Mouse (Mus musculus) G1E (cell line): Measurements from ENCODE around the gene Zfp968. TPM values are rescaled to one million over a fixed set of nuclear protein-coding genes. Genes with fewer than 3 reads are reported as not detected.
"Not testable (repeated sequence)": the region's sequence is repeated elsewhere in the genome, so short reads cannot be mapped to it uniquely, and the experiment has no call there.

ENCODE experiments used
- ATAC-seq: 2 replicates; pipeline ENCODE4 v1.8.0; 2016; ENCODE audit warnings: mild to moderate bottlenecking; ENCODE audit not compliant: insufficient number of reproducible peaks, poor library complexity, low FRiP score, severe bottlenecking; ENCODE audit errors: extremely low read depth
- DNase-seq: peaks from one replicate; pipeline ENCODE4 v3.0.0; 2012; ENCODE audit warnings: low spot score
- H3K27me3 ChIP-seq: 2 replicates; pipeline ENCODE4 v1.6.1; 2012; ENCODE audit warnings: mild to moderate bottlenecking, low read length, inconsistent platforms; ENCODE audit not compliant: insufficient read depth
- H3K36me3 ChIP-seq: replicated peaks from 2 replicates; pipeline ENCODE3; 2012; ENCODE audit warnings: mild to moderate bottlenecking, inconsistent platforms
- H3K4me1 ChIP-seq: 2 replicates; pipeline ENCODE4 v1.6.1; 2012; ENCODE audit warnings: low read depth, low read length, inconsistent platforms, mixed read lengths; ENCODE audit not compliant: insufficient read depth
- H3K4me3 ChIP-seq: 2 replicates; pipeline ENCODE4 v1.5.1; 2012; ENCODE audit warnings: low read depth, mild to moderate bottlenecking, inconsistent platforms, low read length, moderate library complexity, mixed read lengths
- H3K9me3 ChIP-seq: replicated peaks from 2 replicates; pipeline ENCODE4 v1.6.1; 2012; ENCODE audit warnings: inconsistent platforms
- polyA plus RNA-seq: library from polyadenylated mRNA; stranded (reverse); fragments of >175 nt; gene quantifications from 2 replicates; pipeline ENCODE4 v1.2.3, GENCODE M21; 2012
- total RNA-seq, 2 experiments: library from RNA; stranded (forward) in 1 of 2; stranded (reverse) in 1 of 2; fragments of 200-1000 nt in 1 of 2; fragments of >200 nt in 1 of 2; fragmentation: Nextera tagmentation in 1 of 2; gene quantifications; 2 replicates each; pipeline ENCODE4 v1.2.3; 2014 to 2017

Gene Zfp968
- total RNA-seq (2014; fragmentation: Nextera tagmentation): 11.8 and 15.3 TPM in 2 replicates
- 13.0 and 18.9 TPM in 2 replicates for total RNA-seq (2017)
- 0.21 and 0.37 TPM in 2 replicates for polyA plus RNA-seq

- DNase-seq, H3K27me3 ChIP-seq, H3K9me3 ChIP-seq, ATAC-seq, H3K4me1 ChIP-seq, H3K4me3 ChIP-seq, H3K36me3 ChIP-seq: not testable (repeated sequence)
These were observed at the start of gene Zfp968 for GRCm38 (mm10) chr2:175372136-175372535. Zfp968 (plus strand) TSS chr2:175372436.

DNA sequence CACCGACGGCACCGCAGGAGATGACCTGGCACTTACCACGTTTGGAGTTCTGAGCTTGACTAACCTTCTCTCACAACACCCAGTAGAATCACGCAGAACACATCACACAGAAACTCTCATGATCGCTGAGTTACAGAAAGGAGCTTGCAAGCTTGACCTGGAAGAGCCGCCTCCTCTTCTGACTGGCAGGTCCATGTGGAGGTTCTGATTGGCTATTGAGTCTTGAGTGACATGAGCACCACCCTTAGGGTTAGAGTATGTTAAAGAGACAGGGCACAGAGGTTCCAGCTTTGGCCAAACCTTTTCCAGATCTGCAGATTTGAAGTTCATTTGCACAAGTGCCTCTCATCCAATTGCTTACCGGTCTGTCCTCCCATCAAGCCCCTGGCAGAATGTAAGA is 34.1 kb upstream of the Zfp968 start, which contains the start of gene Gm4631:
Gene Gm4631, minus strand, starts transcription at position 101 of the 400 bp plus-strand sequence.
- not testable (repeated sequence) for H3K9me3 ChIP-seq, H3K36me3 ChIP-seq

More for the DNA sequence above, 34.1 kb upstream of the Zfp968 start, which contains the start of gene Gm4631:
- H3K4me1 ChIP-seq, ATAC-seq, H3K27me3 ChIP-seq, H3K4me3 ChIP-seq, DNase-seq: not testable (repeated sequence)

Other genes starting within 250 kb of the Zfp968 start
- 17.5 and 38.8 TPM in 2 replicates for gene Gm14399, start 230.4 kb upstream of the Zfp968 start, total RNA-seq (2014; fragmentation: Nextera tagmentation)
- 12.4 and 14.2 TPM in 2 replicates for gene Gm14399, start 230.4 kb upstream of the Zfp968 start, total RNA-seq (2017)
- 0.17 and 0.25 TPM in 2 replicates for gene Gm14399, start 230.4 kb upstream of the Zfp968 start, polyA plus RNA-seq
- gene Gm14443, start 196.6 kb upstream of the Zfp968 start, total RNA-seq (2014; fragmentation: Nextera tagmentation): 17.8 and 19.7 TPM in 2 replicates
- gene Gm14443, start 196.6 kb upstream of the Zfp968 start, total RNA-seq (2017): 15.8 and 19.7 TPM in 2 replicates
- gene Gm14443, start 196.6 kb upstream of the Zfp968 start, polyA plus RNA-seq: 0.13 TPM in 2 replicates
- 31.8 and 36.5 TPM in 2 replicates for gene Gm14391, start 165.5 kb upstream of the Zfp968 start, total RNA-seq (2014; fragmentation: Nextera tagmentation)
- gene Gm14391, start 165.5 kb upstream of the Zfp968 start, total RNA-seq (2017): 28.2 and 36.8 TPM in 2 replicates
- gene Gm14391, start 165.5 kb upstream of the Zfp968 start, polyA plus RNA-seq: 2.0 and 2.5 TPM in 2 replicates
- gene Gm14440, start 97.3 kb upstream of the Zfp968 start, total RNA-seq (2014; fragmentation: Nextera tagmentation): 13.2 TPM in 1 of 2 replicates, not detected in the other
- 7.3 TPM in 1 of 2 replicates, not detected in the other for gene Gm14440, start 97.3 kb upstream of the Zfp968 start, total RNA-seq (2017)
- 0.09 and 0.25 TPM in 2 replicates for gene Gm14440, start 97.3 kb upstream of the Zfp968 start, polyA plus RNA-seq
- gene Gm4631, start 34.2 kb upstream of the Zfp968 start, total RNA-seq (2014; fragmentation: Nextera tagmentation): 52.2 and 57.1 TPM in 2 replicates
- gene Gm4631, start 34.2 kb upstream of the Zfp968 start, total RNA-seq (2017): 36.8 and 40.9 TPM in 2 replicates
- gene Gm4631, start 34.2 kb upstream of the Zfp968 start, polyA plus RNA-seq: 0.50 and 0.74 TPM in 2 replicates
- gene Gm4724, start 63.4 kb downstream of the Zfp968 start, total RNA-seq (2014; fragmentation: Nextera tagmentation): 9.9 and 24.1 TPM in 2 replicates
- gene Gm4724, start 63.4 kb downstream of the Zfp968 start, total RNA-seq (2017): 17.8 and 18.5 TPM in 2 replicates
- 0.43 and 0.65 TPM in 2 replicates for gene Gm4724, start 63.4 kb downstream of the Zfp968 start, polyA plus RNA-seq
- gene Zfp965, start 97.5 kb downstream of the Zfp968 start, total RNA-seq (2014; fragmentation: Nextera tagmentation): 7.8 and 20.7 TPM in 2 replicates
- 17.4 and 30.4 TPM in 2 replicates for gene Zfp965, start 97.5 kb downstream of the Zfp968 start, total RNA-seq (2017)
- gene Zfp965, start 97.5 kb downstream of the Zfp968 start, polyA plus RNA-seq: 1.7 and 2.0 TPM in 2 replicates